Mouse (Mus musculus) kidney, postnatal 0 days (tissue): ENCODE measurements at regions not wholly inside any gene's neighbourhood (a gene's known extent, or its start where the extent isn't known, plus 50 kb on each side); places are given as distances from the start of the nearest gene placed in this dataset.

Source experiments
- ATAC-seq: fragments of 200-750 bp; cut with Nextera tagmentation; replicated peaks from 2 replicates; pipeline ENCODE4 v1.8.0; 2017; ENCODE audit warnings: low read depth, moderate number of reproducible peaks, moderate TSS enrichment, moderate library complexity; ENCODE audit not compliant: low FRiP score
- DNase-seq: peaks from one replicate; pipeline ENCODE4 v3.0.0-alpha.2; 2016; ENCODE audit warnings: low spot score
- H3K27ac ChIP-seq: fragments of 300-500 bp; sonication (generic); 2 replicates; pipeline ENCODE4 v1.5.1; 2014; ENCODE audit warnings: mild to moderate bottlenecking
- H3K27me3 ChIP-seq: fragments of 300-500 bp; sonication (generic); 2 replicates; pipeline ENCODE4 v1.6.1; 2014; ENCODE audit warnings: low read length, mixed read lengths; ENCODE audit not compliant: insufficient read depth
- H3K36me3 ChIP-seq: fragments of 300-500 bp; sonication (generic); 2 replicates; pipeline ENCODE4 v1.6.1; 2014; ENCODE audit warnings: low read length, mixed read lengths; ENCODE audit not compliant: insufficient read depth
- H3K4me1 ChIP-seq: fragments of 300-500 bp; sonication (generic); replicated peaks from 2 replicates; pipeline ENCODE4 v1.6.1; 2014; ENCODE audit warnings: antibody characterized with exemption, low read length, mixed read lengths; ENCODE audit not compliant: insufficient read depth
- H3K4me2 ChIP-seq: fragments of 300-500 bp; sonication (generic); 2 replicates; pipeline ENCODE4 v1.6.1; 2014; ENCODE audit warnings: mild to moderate bottlenecking, low read length, moderate library complexity, mixed read lengths
- H3K4me3 ChIP-seq: fragments of 300-500 bp; sonication (generic); replicated peaks from 2 replicates; pipeline ENCODE4 v1.5.1; 2014; ENCODE audit warnings: low read depth, low read length
- H3K9ac ChIP-seq: fragments of 300-500 bp; sonication (generic); 2 replicates; pipeline ENCODE4 v1.6.1; 2014; ENCODE audit warnings: low read depth, low read length
- H3K9me3 ChIP-seq: fragments of 300-500 bp; sonication (generic); replicated peaks from 2 replicates; pipeline ENCODE4 v1.6.1; 2016; ENCODE audit warnings: low read length, inconsistent platforms, mixed read lengths
- CTCF ChIP-seq: IDR thresholded peaks from 2 replicates; pipeline ENCODE4 v1.5.1; 2016; ENCODE audit warnings: antibody characterized with exemption, low read depth, mild to moderate bottlenecking, moderate library complexity
- WGBS: fragments of 180-500 bp; shearing (Covaris S2); extraction: QIAGEN DNeasy Blood & Tissue Kit; methylation state at CpG from one replicate; pipeline ENCODE4 v1.1.7; 2014; 5-methylcytosine and 5-hydroxymethylcytosine counted together

GRCm38 (mm10) chr1:19459876-19460275 lies 251.2 kb downstream of the Tfap2b start:
- H3K27ac ChIP-seq, result no peak overlapping the region
- no peaks in the 10 kb centered on the region for H3K9me3 ChIP-seq
- no peaks in the 10 kb centered on the region for H3K36me3 ChIP-seq
- no peak for TF ChIP-seq CTCF
- DNase-seq (no peak), ATAC-seq (no peak)
- no peak overlapping the region for H3K4me3 ChIP-seq
- no peaks in the 10 kb centered on the region for H3K27me3 ChIP-seq
- no peak overlapping the region for H3K4me2 ChIP-seq
- H3K9ac ChIP-seq, result no peak overlapping the region
- no peaks in the 10 kb centered on the region for H3K4me1 ChIP-seq
- 63% methylated on average over 11 of the region's 11 CpGs for WGBS

DNA sequence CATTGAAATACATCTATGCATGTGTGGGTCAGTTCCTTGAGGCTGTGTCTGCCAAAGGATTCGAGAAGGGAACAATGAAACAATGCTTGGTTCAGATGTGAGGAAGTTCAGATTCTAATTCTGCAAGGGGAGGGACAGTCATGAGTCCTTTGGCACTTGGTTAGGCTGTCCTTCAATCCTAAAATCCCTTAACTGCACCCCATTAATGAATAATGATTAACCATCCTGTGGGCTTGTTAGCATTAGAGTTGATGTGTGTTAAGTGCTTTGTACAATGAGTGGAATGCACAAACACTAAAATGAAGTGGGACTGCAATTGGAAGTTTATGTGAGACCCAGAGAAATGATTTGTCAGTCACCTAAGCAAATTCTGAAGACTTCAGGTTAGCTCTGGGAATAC lies 264.8 kb downstream of the Tfap2b start:
- Histone ChIP-seq H3K36me3 (no peaks in the 10 kb centered on the region), H3K4me2 (no peak overlapping the region), H3K4me3 (no peak overlapping the region), H3K9me3 (no peaks in the 10 kb centered on the region), H3K9ac (no peak overlapping the region), H3K4me1 (no peaks in the 10 kb centered on the region), H3K27me3 (no peaks in the 10 kb centered on the region), H3K27ac (no peak overlapping the region)
- WGBS, result 35% methylated on average over 1 of the region's 1 CpGs
- ATAC-seq, result no peak
- no peak for TF ChIP-seq CTCF
- DNase-seq, result peak; percentile 18
